Mouse (Mus musculus): ENCODE results near the gene Scly. TPM values are rescaled to one million over a fixed set of nuclear protein-coding genes. Genes with fewer than 3 reads are reported as not detected.
A peak's percentile ranks its signal among the peaks of the same experiment; 100 is the strongest.

The Scly gene
- total and polyA plus RNA-seq, 2 experiments from 2014 or later, result 9.6 to 14.0 TPM

- TF ChIP-seq EP300 (IDR thresholded peaks at IDR 0.05; ENCODE audit: low read depth) (no peak), CTCF (IDR thresholded peaks at IDR 0.05; ENCODE audit: low read depth) (peak; percentile 74)
- ATAC-seq (ENCODE audit: insufficient read depth, low read depth) (peak; percentile 46; the same call in 1 of the 2 replicates), DNase-seq (ENCODE audit: low spot score) (peak; percentile 50)
- H3K9ac ChIP-seq (replicated peaks; ENCODE audit: low read depth, low read length), result peak within 1 kb of the TSS; percentile 44; the same call in 1 of the 2 replicates
- peak within 1 kb of the TSS; percentile 89 for H3K4me2 ChIP-seq (ENCODE audit: low read depth, low read length)
- no peaks in the 10 kb centered on the region for H3K27me3 ChIP-seq (ENCODE audit: control insufficient read depth, insufficient read depth, low read length)
- no peak within 1 kb of the TSS for H3K27ac ChIP-seq (ENCODE audit: low read depth)
- peaks cover 12% of the 10 kb centered on the region for H3K4me1 ChIP-seq (ENCODE audit: control insufficient read depth, insufficient read depth)
- H3K9me3 ChIP-seq (replicated peaks; ENCODE audit: control insufficient read depth, low read length), result no peaks in the 10 kb centered on the region; the same call in 1 of the 2 replicates
- H3K36me3 ChIP-seq (replicated peaks; ENCODE audit: control insufficient read depth, insufficient read depth, low read length), result peaks cover 19% of the 10 kb centered on the region
- WGBS, result 3% methylated on average over 66 of the region's 68 CpGs
- H3K4me3 ChIP-seq (ENCODE audit: low read depth, low read length), result peak within 1 kb of the TSS; percentile 51
Observed at GRCm38 (mm10) chr1:91366215-91367108, 68.3 kb downstream of the Scly start, which contains the start of gene Erfe. TSS of gene Erfe (plus strand) at chr1:91366430.

- Histone ChIP-seq H3K27ac (ENCODE audit: low read depth) (no peak overlapping the region), H3K4me1 (ENCODE audit: control insufficient read depth, insufficient read depth) (peaks cover 12% of the 10 kb centered on the region), H3K4me3 (ENCODE audit: low read depth, low read length) (no peak overlapping the region), H3K9ac (replicated peaks; ENCODE audit: low read depth, low read length) (no peak overlapping the region), H3K36me3 (replicated peaks; ENCODE audit: control insufficient read depth, insufficient read depth, low read length) (peaks cover 19% of the 10 kb centered on the region), H3K9me3 (replicated peaks; ENCODE audit: control insufficient read depth, low read length) (no peaks in the 10 kb centered on the region; the same call in 1 of the 2 replicates), H3K4me2 (ENCODE audit: low read depth, low read length) (no peak overlapping the region), H3K27me3 (ENCODE audit: control insufficient read depth, insufficient read depth, low read length) (no peaks in the 10 kb centered on the region)
- no peak for DNase-seq (ENCODE audit: low spot score)
- TF ChIP-seq EP300 (IDR thresholded peaks at IDR 0.05; ENCODE audit: low read depth), result no peak
- TF ChIP-seq CTCF (IDR thresholded peaks at IDR 0.05; ENCODE audit: low read depth), result no peak
- ATAC-seq (ENCODE audit: insufficient read depth, low read depth), result no peak
- WGBS, result 98% methylated on average over 3 of the region's 3 CpGs
Observed at GRCm38 (mm10) chr1:91367295-91367694, 69.2 kb downstream of the Scly start.

- Histone ChIP-seq H3K4me3 (ENCODE audit: low read depth, low read length) (no peak overlapping the region), H3K9ac (replicated peaks; ENCODE audit: low read depth, low read length) (no peak overlapping the region), H3K4me2 (ENCODE audit: low read depth, low read length) (no peak overlapping the region), H3K36me3 (replicated peaks; ENCODE audit: control insufficient read depth, insufficient read depth, low read length) (peaks cover 34% of the 10 kb centered on the region), H3K27ac (ENCODE audit: low read depth) (no peak overlapping the region), H3K4me1 (ENCODE audit: control insufficient read depth, insufficient read depth) (peaks cover 12% of the 10 kb centered on the region), H3K27me3 (ENCODE audit: control insufficient read depth, insufficient read depth, low read length) (no peaks in the 10 kb centered on the region), H3K9me3 (replicated peaks; ENCODE audit: control insufficient read depth, low read length) (no peaks in the 10 kb centered on the region)
- no peak for DNase-seq (ENCODE audit: low spot score)
- no peak for ATAC-seq (ENCODE audit: insufficient read depth, low read depth)
- no peak for TF ChIP-seq CTCF (IDR thresholded peaks at IDR 0.05; ENCODE audit: low read depth)
- WGBS, result 72% methylated on average over 4 of the region's 4 CpGs
Observed at GRCm38 (mm10) chr1:91369408-91369807, 71.3 kb downstream of the Scly start.

- H3K4me3 ChIP-seq (ENCODE audit: low read depth, low read length), result no peak overlapping the region
- peaks cover 41% of the 10 kb centered on the region for H3K36me3 ChIP-seq (replicated peaks; ENCODE audit: control insufficient read depth, insufficient read depth, low read length)
- DNase-seq (ENCODE audit: low spot score) (no peak), ATAC-seq (ENCODE audit: insufficient read depth, low read depth) (peak; percentile 26; the same call in 1 of the 2 replicates)
- TF ChIP-seq CTCF (IDR thresholded peaks at IDR 0.05; ENCODE audit: low read depth) (no peak), EP300 (IDR thresholded peaks at IDR 0.05; ENCODE audit: low read depth) (no peak)
- H3K9me3 ChIP-seq (replicated peaks; ENCODE audit: control insufficient read depth, low read length), result no peaks in the 10 kb centered on the region
- H3K27ac ChIP-seq (ENCODE audit: low read depth), result no peak overlapping the region
- no peak overlapping the region for H3K9ac ChIP-seq (replicated peaks; ENCODE audit: low read depth, low read length)
- no peaks in the 10 kb centered on the region for H3K27me3 ChIP-seq (ENCODE audit: control insufficient read depth, insufficient read depth, low read length)
- peaks cover 12% of the 10 kb centered on the region for H3K4me1 ChIP-seq (ENCODE audit: control insufficient read depth, insufficient read depth)
- 75% methylated on average over 23 of the region's 23 CpGs for WGBS
- no peak overlapping the region for H3K4me2 ChIP-seq (ENCODE audit: low read depth, low read length)
Observed at GRCm38 (mm10) chr1:91370055-91370454, 71.9 kb downstream of the Scly start.

Other genes starting within 250 kb of the Scly start
- 0.04 and 4.4 TPM in 2 replicates for gene Rbm44, start 153.2 kb upstream of the Scly start, total RNA-seq (2014; rRNA removed; ENCODE audit: low replicate concordance)
- gene Rbm44, start 153.2 kb upstream of the Scly start, polyA plus RNA-seq (2015; fragmentation: Nextera tagmentation; extraction: Ambion mirVana), result 0.71 and 0.97 TPM in 2 replicates
- 46.7 and 59.5 TPM in 2 replicates for gene Ramp1, start 118.5 kb upstream of the Scly start, total RNA-seq (2014; rRNA removed; ENCODE audit: low replicate concordance)
- 62.4 and 65.5 TPM in 2 replicates for gene Ramp1, start 118.5 kb upstream of the Scly start, polyA plus RNA-seq (2015; fragmentation: Nextera tagmentation; extraction: Ambion mirVana)
- gene Ube2f, start 48.0 kb upstream of the Scly start, total RNA-seq (2014; rRNA removed; ENCODE audit: low replicate concordance), result 23.5 and 69.6 TPM in 2 replicates
- gene Ube2f, start 48.0 kb upstream of the Scly start, polyA plus RNA-seq (2015; fragmentation: Nextera tagmentation; extraction: Ambion mirVana), result 77.9 and 79.3 TPM in 2 replicates
- gene Espnl, start 23.7 kb downstream of the Scly start, total RNA-seq (2014; rRNA removed; ENCODE audit: low replicate concordance), result 0.89 TPM in 1 of 2 replicates, not detected in the other
- 0.04 TPM in 1 of 2 replicates, not detected in the other for gene Espnl, start 23.7 kb downstream of the Scly start, polyA plus RNA-seq (2015; fragmentation: Nextera tagmentation; extraction: Ambion mirVana)
- 78.6 and 83.2 TPM in 2 replicates for gene Klhl30, start 52.7 kb downstream of the Scly start, total RNA-seq (2014; rRNA removed; ENCODE audit: low replicate concordance)
- 64.0 and 68.6 TPM in 2 replicates for gene Klhl30, start 52.7 kb downstream of the Scly start, polyA plus RNA-seq (2015; fragmentation: Nextera tagmentation; extraction: Ambion mirVana)
- gene Erfe, start 68.1 kb downstream of the Scly start, total RNA-seq (2014; rRNA removed; ENCODE audit: low replicate concordance), result 0.19 and 0.46 TPM in 2 replicates
- 0.40 and 0.71 TPM in 2 replicates for gene Erfe, start 68.1 kb downstream of the Scly start, polyA plus RNA-seq (2015; fragmentation: Nextera tagmentation; extraction: Ambion mirVana)
- 58.1 and 70.5 TPM in 2 replicates for gene Ilkap, start 100.5 kb downstream of the Scly start, total RNA-seq (2014; rRNA removed; ENCODE audit: low replicate concordance)
- gene Ilkap, start 100.5 kb downstream of the Scly start, polyA plus RNA-seq (2015; fragmentation: Nextera tagmentation; extraction: Ambion mirVana), result 71.4 and 75.1 TPM in 2 replicates
- 81.4 and 82.5 TPM in 2 replicates for gene Hes6, start 115.7 kb downstream of the Scly start, total RNA-seq (2014; rRNA removed; ENCODE audit: low replicate concordance)
- 61.0 and 64.3 TPM in 2 replicates for gene Hes6, start 115.7 kb downstream of the Scly start, polyA plus RNA-seq (2015; fragmentation: Nextera tagmentation; extraction: Ambion mirVana)
- gene Per2, start 161.0 kb downstream of the Scly start, total RNA-seq (2014; rRNA removed; ENCODE audit: low replicate concordance), result 11.1 and 14.0 TPM in 2 replicates
- 2.3 and 3.3 TPM in 2 replicates for gene Per2, start 161.0 kb downstream of the Scly start, polyA plus RNA-seq (2015; fragmentation: Nextera tagmentation; extraction: Ambion mirVana)
- gene Traf3ip1, start 196.3 kb downstream of the Scly start, total RNA-seq (2014; rRNA removed; ENCODE audit: low replicate concordance), result 2.0 and 3.4 TPM in 2 replicates
- gene Traf3ip1, start 196.3 kb downstream of the Scly start, polyA plus RNA-seq (2015; fragmentation: Nextera tagmentation; extraction: Ambion mirVana), result 2.8 TPM in 2 replicates
- 13.8 and 19.0 TPM in 2 replicates for gene Asb1, start 242.2 kb downstream of the Scly start, total RNA-seq (2014; rRNA removed; ENCODE audit: low replicate concordance)
- gene Asb1, start 242.2 kb downstream of the Scly start, polyA plus RNA-seq (2015; fragmentation: Nextera tagmentation; extraction: Ambion mirVana), result 3.3 and 4.6 TPM in 2 replicates

All from heart, postnatal 0 days (tissue).